Mouse (Mus musculus) stomach, embryonic 16.5 days (tissue): Measurements from ENCODE around the gene Igfbp2. TPM values are rescaled to one million over a fixed set of nuclear protein-coding genes. Genes with fewer than 3 reads are reported as not detected.

Source experiments
- polyA plus RNA-seq: library from polyadenylated mRNA; unstranded; fragments of >200 nt; fragmentation: Nextera tagmentation; extraction: Ambion mirVana; gene quantifications from 2 replicates; pipeline ENCODE4 v1.2.1, GENCODE M21; 2015

Igfbp2 gene
- polyA plus RNA-seq, 1 experiment from 2014 or later, result 375 TPM

Other genes starting within 250 kb of the Igfbp2 start
- 18.1 and 20.5 TPM in 2 replicates for gene Smarcal1, start 241.3 kb upstream of the Igfbp2 start, polyA plus RNA-seq
- gene Ankar, start 123.9 kb upstream of the Igfbp2 start, polyA plus RNA-seq, result not detected in 2 replicates
- 1,425 and 1,770 TPM in 2 replicates for gene Rpl37a, start 113.2 kb upstream of the Igfbp2 start, polyA plus RNA-seq
- gene Igfbp5, start 50.4 kb downstream of the Igfbp2 start, polyA plus RNA-seq, result 122 and 123 TPM in 2 replicates
- gene Tnp1, start 191.4 kb downstream of the Igfbp2 start, polyA plus RNA-seq, result not detected in 2 replicates